Mouse (Mus musculus): ENCODE measurements around the gene Klk1b4.

Gene Klk1b4

GRCm38 (mm10) chr7:44253023-44253616 lies 45.9 kb downstream of the Klk1b4 start:
- no peak for DNase-seq (ENCODE audit: low read depth, low spot score)

GRCm38 (mm10) chr7:44254930-44255329 lies 47.7 kb downstream of the Klk1b4 start:
- no peak for DNase-seq (ENCODE audit: low read depth, low spot score)

- DNase-seq (ENCODE audit: low read depth, low spot score) = no peak
Measured at GRCm38 (mm10) chr7:44257278-44257677, 50.0 kb downstream of the Klk1b4 start, which contains the start of gene Acp4. Acp4 (minus strand) TSS chr7:44257378.

- DNase-seq (ENCODE audit: low read depth, low spot score) = no peak
Measured at GRCm38 (mm10) chr7:44260410-44260809, 53.2 kb downstream of the Klk1b4 start.

GRCm38 (mm10) chr7:44261147-44261546 lies 53.9 kb downstream of the Klk1b4 start, which contains the start of gene Gm15517:
Gm15517 (plus strand) TSS chr7:44261447.
- DNase-seq (ENCODE audit: low read depth, low spot score) = no peak
